Mouse (Mus musculus) heart, postnatal 0 days (tissue): ENCODE measurements at regions not wholly inside any gene's neighbourhood (a gene's known extent, or its start where the extent isn't known, plus 50 kb on each side); places are given as distances from the start of the nearest gene placed in this dataset.

Source experiments
- CTCF ChIP-seq: IDR thresholded peaks from 2 replicates; pipeline ENCODE4 v1.5.1; 2016; ENCODE audit warnings: antibody characterized with exemption, control low read depth, low read depth
- EP300 ChIP-seq: IDR thresholded peaks from 2 replicates; pipeline ENCODE4 v1.6.1; 2016; ENCODE audit warnings: antibody characterized with exemption, low read depth

DNA sequence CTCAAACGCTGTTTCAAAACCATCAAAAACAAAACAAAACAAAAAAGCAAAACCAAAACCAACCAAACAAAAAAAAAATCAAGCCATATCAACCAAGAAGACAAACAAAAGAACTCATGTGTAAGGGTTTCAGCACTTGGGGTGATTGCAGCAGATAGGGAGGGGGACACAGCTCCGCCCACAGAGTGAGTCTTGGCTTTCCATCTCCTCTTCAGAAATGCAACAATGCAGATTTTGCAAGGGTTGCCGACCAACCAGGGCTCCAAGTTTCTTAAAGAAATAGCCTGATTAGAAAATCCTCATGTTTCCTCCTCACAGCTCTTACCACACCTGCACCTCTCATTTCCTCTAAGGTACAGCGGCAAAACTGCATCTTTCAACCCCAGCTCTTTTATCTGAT lies 107.0 kb upstream of the Sp8 start:
- TF ChIP-seq CTCF (no peak), EP300 (no peak)
